Mouse (Mus musculus) 3134 (cell line): ENCODE measurements around the gene Shc1.

Source experiments
- DNase-seq: peaks from one replicate; pipeline ENCODE4 v3.0.0-alpha.2; 2011; ENCODE audit warnings: low spot score; ENCODE audit not compliant: insufficient read length; ENCODE audit errors: extremely low read depth

Gene Shc1

GRCm38 (mm10) chr3:89418170-89418860 lies at the start of gene Shc1, which contains the start of gene Cks1b:
Gene Shc1 (plus strand): TSS chr3:89418443.
Gene Cks1b (minus strand): TSS chr3:89418383.
- peak; percentile 96 for DNase-seq

GRCm38 (mm10) chr3:89373581-89374231 lies 44.5 kb upstream of the Shc1 start:
- DNase-seq = no peak

GRCm38 (mm10) chr3:89377831-89378230 lies 40.4 kb upstream of the Shc1 start:
- DNase-seq = no peak

- DNase-seq = peak; percentile 92
Measured at GRCm38 (mm10) chr3:89378394-89379067, 39.7 kb upstream of the Shc1 start.

DNA sequence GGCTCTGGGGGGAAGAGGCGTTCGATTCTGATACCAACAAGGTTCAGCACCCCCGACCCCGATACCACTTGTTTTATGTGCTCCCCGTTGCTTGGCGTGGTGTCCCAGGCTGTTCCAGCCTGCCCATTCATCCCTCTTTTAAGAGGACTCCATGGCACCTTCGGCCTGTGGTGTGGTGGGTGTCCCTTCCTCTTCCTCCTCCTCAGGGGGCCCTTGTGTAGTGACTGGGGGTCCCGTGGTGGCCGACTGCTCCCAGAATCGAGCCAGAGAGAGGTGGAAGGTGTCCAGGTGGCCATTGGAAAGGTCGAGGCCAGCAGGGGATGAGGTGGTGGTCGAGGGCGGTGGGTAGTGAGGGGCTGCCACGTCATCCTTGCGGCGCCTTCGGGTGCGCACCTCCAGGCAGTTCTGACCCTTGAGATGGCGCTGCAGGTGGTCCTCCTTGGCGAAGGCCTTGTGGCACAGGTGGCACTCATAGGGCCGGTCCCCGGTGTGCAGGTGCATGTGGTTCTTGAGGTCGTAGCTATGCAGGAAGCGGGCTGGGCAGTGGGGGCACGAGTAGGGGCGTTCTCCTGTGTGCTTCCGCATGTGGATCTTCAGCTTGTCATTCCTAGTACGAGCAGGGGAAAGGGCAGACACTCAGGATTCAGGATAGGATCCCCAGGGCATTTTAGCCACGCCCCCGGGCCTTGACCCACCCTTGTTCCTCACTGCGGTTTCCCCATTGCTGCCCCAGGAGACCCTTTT lies 38.7 kb upstream of the Shc1 start:
- DNase-seq = no peak

GRCm38 (mm10) chr3:89380291-89380690 lies 38.0 kb upstream of the Shc1 start:
- DNase-seq = no peak

DNA sequence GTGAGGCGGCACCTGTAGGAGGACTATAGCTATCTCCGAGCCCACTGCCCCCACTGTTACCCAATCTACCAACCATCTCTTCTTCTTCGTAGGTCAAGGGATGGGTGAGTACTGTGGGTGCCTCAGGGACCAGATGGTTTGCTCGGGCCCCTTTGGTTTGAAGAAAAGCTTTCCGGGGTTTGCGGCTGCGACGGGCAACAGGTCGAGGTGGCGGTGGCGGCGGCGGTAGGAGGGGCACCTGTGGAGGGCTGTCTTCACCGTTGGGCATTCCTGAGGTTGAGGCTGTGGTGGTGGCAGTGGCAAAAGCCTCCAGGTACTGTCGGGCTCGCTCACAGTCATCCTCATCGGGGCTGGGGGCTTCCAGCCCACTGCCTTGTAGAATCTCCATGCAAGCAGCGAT lies 37.5 kb upstream of the Shc1 start:
- DNase-seq = no peak

GRCm38 (mm10) chr3:89381233-89381632 lies 37.0 kb upstream of the Shc1 start:
- no peak for DNase-seq

GRCm38 (mm10) chr3:89382033-89382882 lies 36.0 kb upstream of the Shc1 start:
- DNase-seq = no peak

GRCm38 (mm10) chr3:89382950-89383349 lies 35.3 kb upstream of the Shc1 start:
- no peak for DNase-seq

GRCm38 (mm10) chr3:89383651-89384255 lies 34.5 kb upstream of the Shc1 start:
- no peak for DNase-seq

DNA sequence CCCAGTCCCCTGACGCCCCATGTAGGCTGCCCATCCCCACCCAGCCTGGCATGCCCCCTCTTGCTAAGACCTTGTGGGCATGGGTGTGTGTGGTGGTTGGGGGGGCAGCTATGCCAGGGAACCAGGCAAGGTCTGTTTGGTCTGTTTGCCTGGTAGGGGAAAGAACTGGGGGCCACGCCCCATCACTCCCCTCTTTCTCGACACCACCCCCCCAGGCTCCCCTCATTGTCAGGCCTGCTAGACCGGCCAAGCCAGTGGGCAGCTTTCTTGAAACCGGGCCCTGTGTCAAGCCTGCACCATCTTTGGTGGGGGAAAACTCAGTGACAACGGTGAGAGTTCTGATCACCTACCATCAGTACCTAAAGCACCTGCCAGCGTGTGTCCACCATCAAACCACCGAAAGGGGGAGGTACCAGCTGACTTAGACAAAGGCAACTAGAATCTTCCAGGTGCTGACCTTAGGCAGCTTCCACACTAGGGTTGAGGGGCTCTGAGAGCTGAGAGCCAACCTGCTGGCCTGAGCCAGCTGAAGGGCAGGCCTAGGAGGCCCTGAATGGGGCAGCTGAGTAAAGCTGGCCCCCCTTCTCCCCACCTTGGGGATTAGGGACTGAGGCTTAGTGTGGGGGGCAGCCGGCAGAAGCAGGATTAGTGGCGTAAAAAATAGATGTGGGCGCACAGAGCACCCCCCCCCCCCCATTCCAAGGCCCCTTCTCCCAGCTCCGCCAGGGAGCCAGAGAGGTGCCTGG lies 33.7 kb upstream of the Shc1 start:
- no peak for DNase-seq

GRCm38 (mm10) chr3:89385451-89385850 lies 32.8 kb upstream of the Shc1 start:
- no peak for DNase-seq

DNA sequence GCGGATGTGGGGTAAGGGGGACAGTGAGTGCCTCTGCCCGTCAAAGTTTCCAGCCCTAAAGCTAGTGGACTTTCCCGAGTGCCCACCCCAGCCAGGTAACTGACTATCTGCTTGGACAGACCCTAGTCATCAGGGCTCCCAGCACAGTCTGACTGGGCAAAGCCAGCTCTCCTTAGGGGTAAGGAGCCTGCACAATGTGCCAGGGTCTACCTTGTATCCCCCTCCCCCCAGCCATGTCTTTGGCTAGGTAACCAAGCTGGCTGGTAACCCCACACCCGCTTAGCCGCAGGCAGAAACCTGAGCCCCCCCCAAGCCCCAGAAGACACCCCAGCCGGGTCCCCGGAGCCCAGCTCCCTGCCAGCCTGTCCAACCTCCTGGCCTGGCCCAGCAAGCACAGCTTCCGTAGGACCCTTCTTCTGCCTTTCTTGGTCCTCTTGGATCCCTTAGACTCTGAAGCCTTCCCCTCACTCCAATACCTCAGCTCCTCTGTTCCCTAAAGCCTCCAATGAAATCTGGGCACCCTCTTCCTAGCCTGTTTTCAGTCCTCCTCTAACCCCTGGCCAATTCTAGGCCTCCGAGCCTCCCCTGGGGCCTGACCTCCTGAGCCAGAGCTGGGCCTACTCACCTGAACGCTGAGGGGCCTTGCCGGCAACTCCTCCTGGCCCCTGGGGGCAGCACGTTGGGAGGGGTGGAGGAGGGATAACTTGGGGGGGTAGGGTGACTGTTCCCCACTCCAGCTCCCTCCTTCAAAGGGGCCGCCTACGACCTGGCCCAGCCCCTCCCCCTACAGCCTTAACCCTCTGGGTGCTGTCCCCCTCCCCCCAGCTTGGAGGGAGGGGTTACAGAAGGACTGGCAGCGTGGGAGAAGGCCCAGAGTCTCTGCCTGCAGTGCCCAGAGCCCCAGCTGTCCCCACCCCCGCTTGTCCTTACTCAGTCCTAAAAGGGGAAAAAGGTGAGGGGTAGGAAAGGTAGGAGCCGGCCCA lies 31.5 kb upstream of the Shc1 start:
- no peak for DNase-seq

DNA sequence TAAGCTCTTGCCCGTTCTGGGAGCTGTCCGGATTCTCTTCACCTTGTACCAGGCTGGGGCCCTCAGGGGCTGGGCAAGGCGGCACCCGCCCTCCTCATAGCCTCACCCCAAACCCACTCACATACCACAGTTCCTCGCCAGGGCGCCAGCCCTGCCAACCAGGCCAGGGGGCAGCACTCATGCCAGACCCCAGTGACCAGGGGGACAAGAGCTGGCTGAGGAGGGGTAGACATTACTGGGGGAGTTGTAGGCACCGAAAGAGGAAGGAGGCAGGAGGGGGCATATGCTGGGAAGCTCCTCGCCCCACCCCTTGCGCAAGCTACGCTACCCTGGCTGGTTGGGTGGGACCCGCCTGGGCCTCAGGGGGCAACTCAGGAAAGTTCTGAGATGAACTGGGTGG lies 30.6 kb upstream of the Shc1 start:
- DNase-seq = no peak

DNA sequence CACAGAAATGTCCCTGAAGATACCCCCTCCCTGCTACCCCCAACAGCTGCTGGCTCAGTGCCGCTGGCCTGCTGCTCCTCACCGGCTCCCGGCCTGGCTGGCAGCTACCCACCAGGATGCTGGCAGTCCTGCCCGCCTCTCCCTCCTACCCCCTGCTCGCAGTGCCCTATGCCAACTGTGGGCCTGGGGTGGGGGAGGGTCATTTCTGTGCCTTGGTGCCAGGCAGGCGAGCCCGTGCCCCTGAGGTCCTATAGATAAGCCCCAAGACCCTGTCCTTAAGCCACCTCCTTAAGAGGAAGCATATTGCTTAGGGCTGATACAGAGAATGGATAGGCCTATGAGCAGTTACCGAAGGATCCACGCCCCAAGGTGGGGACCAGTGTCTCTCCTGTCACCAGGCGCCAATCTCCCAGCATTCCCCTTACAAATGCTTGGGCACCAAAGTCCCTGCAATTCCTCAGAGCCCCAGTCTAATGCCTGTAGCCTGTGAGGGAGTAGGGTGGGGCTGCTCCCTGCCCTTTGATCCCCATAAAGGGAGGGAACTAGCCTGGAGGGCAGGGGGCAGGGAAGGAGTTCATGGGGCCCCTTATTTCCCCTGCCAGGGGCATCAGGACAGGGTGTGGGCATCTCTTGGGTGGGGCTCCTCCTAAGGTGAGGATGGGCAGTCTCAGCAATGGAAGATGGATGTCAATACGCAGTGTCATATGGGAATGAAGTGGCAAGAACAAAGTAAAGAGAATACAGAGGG lies 29.9 kb upstream of the Shc1 start:
- peak; percentile 66 for DNase-seq
